Comparison of ENCODE assay signal across 18 mouse cellular contexts in the genomic region with DNA sequence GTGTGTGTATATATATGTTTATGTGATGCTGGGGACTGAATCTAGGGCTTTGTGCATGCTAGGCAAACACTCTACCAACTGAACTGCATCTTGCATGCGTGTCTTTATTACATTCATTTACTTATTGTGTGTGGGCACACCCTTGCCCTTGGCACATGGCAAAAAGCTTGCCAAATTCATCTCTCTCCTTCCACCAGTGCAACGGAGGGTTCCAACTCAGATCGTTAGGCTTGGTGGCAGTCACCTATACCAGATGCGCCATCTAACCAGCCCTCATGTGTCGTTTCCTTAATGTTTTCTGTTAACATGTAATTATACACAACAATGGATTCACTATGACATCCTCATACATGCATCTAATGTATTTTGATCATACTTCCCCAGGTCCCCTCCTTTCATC. TPM values are rescaled to one million over a fixed set of nuclear protein-coding genes. Genes with fewer than 3 reads are reported as not detected.
"Had no signal": no experiment of that assay in that cellular context is flagged by ENCODE, and none has a peak within 500 bp of the region (broad histone marks: within the 10 kb centered on the region; RNA-seq: fewer than 3 reads in every experiment).

No protein-coding gene starts in this region.

- H3K9me3 ChIP-seq: limb, embryonic 10.5 days; liver, embryonic 15.5 days; midbrain, embryonic 15.5 days; neural tube, embryonic 12.5 days had no signal

- H3K4me3 ChIP-seq: left cerebral cortex, adult 2 months; limb, embryonic 10.5 days; liver, embryonic 15.5 days; midbrain, embryonic 15.5 days; neural tube, embryonic 12.5 days had no signal

- H3K36me3 ChIP-seq: limb, embryonic 10.5 days; liver, embryonic 15.5 days; midbrain, embryonic 15.5 days; neural tube, embryonic 12.5 days had no signal

- ATAC-seq: lung, postnatal 0 days; midbrain, embryonic 15.5 days had no signal

- H3K27ac ChIP-seq: limb, embryonic 10.5 days; liver, embryonic 15.5 days; midbrain, embryonic 15.5 days; neural tube, embryonic 12.5 days; stomach, postnatal 0 days had no signal

- H3K4me2 ChIP-seq: liver, embryonic 11.5 days; liver, embryonic 15.5 days; midbrain, embryonic 15.5 days; neural tube, embryonic 12.5 days had no signal

- H3K9ac ChIP-seq: liver, embryonic 15.5 days; midbrain, embryonic 15.5 days; neural tube, embryonic 12.5 days had no signal

- DNase-seq: kidney, adult 8-10 months; kidney, postnatal 10 days; kidney, postnatal 4 days; lung, adult 2 months; lung, postnatal 36 days; thymus, adult 2 months; thymus, postnatal 25 days had no signal

RNA-seq across cellular contexts. Expression of gene Mfrp, which starts 19.3 kb away (rescaled TPM):
- total RNA-seq: monocyte, adult 5-6 weeks; neutrophil, adult 5-6 weeks had no signal
- polyA plus RNA-seq: liver, embryonic 15.5 days; stomach, postnatal 0 days had no signal

RNA-seq across cellular contexts. Expression of gene C1qtnf5, which starts 24.8 kb away (rescaled TPM):
- total RNA-seq: megakaryocyte progenitor cell, adult 5-6 weeks; monocyte, adult 5-6 weeks; neutrophil, adult 5-6 weeks had no signal
- polyA plus RNA-seq: limb, embryonic 10.5 days had no signal

RNA-seq across cellular contexts. Expression of gene Gm49380, which starts 31.0 kb away (rescaled TPM):
- total RNA-seq: megakaryocyte progenitor cell, adult 5-6 weeks; monocyte, adult 5-6 weeks; neutrophil, adult 5-6 weeks had no signal
- polyA plus RNA-seq: liver, embryonic 11.5 days; liver, embryonic 15.5 days; lung, adult 2 months; stomach, postnatal 0 days; thymus, adult 2 months had no signal
